Mouse (Mus musculus): ENCODE data around the gene Slc5a2. TPM values are rescaled to one million over a fixed set of nuclear protein-coding genes. Genes with fewer than 3 reads are reported as not detected.
A peak's percentile ranks its signal among the peaks of the same experiment; 100 is the strongest.

Gene Slc5a2
- polyA plus RNA-seq, 1 experiment from 2014 or later = not detected

DNA sequence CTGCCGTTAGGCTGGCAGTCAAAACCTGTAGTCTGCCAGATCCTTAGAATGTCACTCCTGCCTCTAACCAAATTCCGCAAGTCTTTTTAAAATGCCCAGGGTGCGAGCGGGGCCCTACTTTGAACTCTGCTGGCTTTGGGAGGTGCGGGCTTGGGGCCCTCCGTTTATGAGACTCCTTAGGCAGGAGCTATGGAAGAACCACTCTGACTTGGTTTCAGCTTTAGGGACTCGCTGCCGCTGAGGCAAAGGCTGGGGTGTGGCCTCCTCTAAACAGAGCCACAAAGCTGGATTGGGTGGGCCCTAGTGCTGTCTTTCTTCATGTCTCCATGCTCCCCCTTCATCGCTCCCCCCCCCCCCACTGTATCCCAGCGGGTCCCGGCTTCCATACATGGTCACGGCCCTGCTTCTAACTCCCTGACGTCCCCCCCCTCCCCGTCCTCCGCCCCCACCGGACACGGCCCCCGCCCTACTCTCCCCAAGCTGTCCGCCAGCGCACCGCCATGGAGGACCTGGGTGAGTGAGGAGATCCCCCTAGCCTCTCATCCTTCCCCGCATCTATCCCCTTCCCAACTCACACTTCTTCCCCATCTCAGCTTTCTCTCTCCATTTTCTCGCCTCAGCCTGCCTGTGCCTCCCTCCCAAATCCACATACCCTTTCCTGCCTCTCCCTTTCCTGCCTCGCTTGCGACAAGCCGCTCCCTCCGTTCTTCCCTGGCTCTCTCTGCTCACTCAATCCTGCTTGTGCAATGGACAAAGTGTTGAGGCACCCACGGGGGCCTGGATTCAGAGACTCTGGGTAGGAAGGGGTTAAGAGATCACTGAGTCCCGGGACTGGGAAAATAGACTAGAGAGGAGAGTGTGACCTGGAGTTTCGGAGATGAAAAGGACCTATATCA lies 18.7 kb upstream of the Slc5a2 start, which contains the start of gene Tgfb1i1:
Tgfb1i1 (plus strand) TSS at position 317 of the 896 bp plus-strand sequence.
- H3K27ac ChIP-seq (replicated peaks; ENCODE audit: low read depth, low read length) = no peak within 1 kb of the TSS
- peak within 1 kb of the TSS; percentile 65 for H3K4me2 ChIP-seq (ENCODE audit: low read depth, severe bottlenecking)
- H3K4me1 ChIP-seq (ENCODE audit: control insufficient read depth, insufficient read depth, low read length) = peaks cover 6% of the 10 kb centered on the region; the same call in 1 of the 2 replicates
- DNase-seq (ENCODE audit: low spot score) (peak; percentile 64), ATAC-seq (ENCODE audit: insufficient number of reproducible peaks, low FRiP score, low TSS enrichment, low read depth) (peak; percentile 65; the same call in 1 of the 2 replicates)
- H3K27me3 ChIP-seq (ENCODE audit: control insufficient read depth, insufficient read depth, low read length) = no peaks in the 10 kb centered on the region
- no peaks in the 10 kb centered on the region for H3K9me3 ChIP-seq (ENCODE audit: control insufficient read depth, low read length)
- peak within 1 kb of the TSS; percentile 61 for H3K9ac ChIP-seq (ENCODE audit: low read length)
- peak within 1 kb of the TSS; percentile 38 for H3K4me3 ChIP-seq (ENCODE audit: low read depth, low read length)
- peaks cover 13% of the 10 kb centered on the region for H3K36me3 ChIP-seq (ENCODE audit: control insufficient read depth, insufficient read depth, low read length)
- 3% methylated on average over 26 of the region's 30 CpGs for WGBS

- peaks cover 12% of the 10 kb centered on the region for H3K36me3 ChIP-seq (ENCODE audit: control insufficient read depth, insufficient read depth, low read length)
- peak overlapping the region; percentile 61 for H3K9ac ChIP-seq (ENCODE audit: low read length)
- peak; percentile 67 for ATAC-seq (ENCODE audit: insufficient number of reproducible peaks, low FRiP score, low TSS enrichment, low read depth)
- H3K27me3 ChIP-seq (ENCODE audit: control insufficient read depth, insufficient read depth, low read length) = no peaks in the 10 kb centered on the region
- no peak overlapping the region for H3K27ac ChIP-seq (replicated peaks; ENCODE audit: low read depth, low read length)
- WGBS = 2% methylated on average over 13 of the region's 13 CpGs
- H3K4me3 ChIP-seq (ENCODE audit: low read depth, low read length) = peak overlapping the region; percentile 38
- DNase-seq (ENCODE audit: low spot score) = peak; percentile 89
- H3K9me3 ChIP-seq (ENCODE audit: control insufficient read depth, low read length) = no peaks in the 10 kb centered on the region
- H3K4me2 ChIP-seq (ENCODE audit: low read depth, severe bottlenecking) = peak overlapping the region; percentile 65
- peaks cover 13% of the 10 kb centered on the region; the same call in 1 of the 2 replicates for H3K4me1 ChIP-seq (ENCODE audit: control insufficient read depth, insufficient read depth, low read length)
These were observed 18.0 kb upstream of the Slc5a2 start for GRCm38 (mm10) chr7:128247443-128247842.

DNA sequence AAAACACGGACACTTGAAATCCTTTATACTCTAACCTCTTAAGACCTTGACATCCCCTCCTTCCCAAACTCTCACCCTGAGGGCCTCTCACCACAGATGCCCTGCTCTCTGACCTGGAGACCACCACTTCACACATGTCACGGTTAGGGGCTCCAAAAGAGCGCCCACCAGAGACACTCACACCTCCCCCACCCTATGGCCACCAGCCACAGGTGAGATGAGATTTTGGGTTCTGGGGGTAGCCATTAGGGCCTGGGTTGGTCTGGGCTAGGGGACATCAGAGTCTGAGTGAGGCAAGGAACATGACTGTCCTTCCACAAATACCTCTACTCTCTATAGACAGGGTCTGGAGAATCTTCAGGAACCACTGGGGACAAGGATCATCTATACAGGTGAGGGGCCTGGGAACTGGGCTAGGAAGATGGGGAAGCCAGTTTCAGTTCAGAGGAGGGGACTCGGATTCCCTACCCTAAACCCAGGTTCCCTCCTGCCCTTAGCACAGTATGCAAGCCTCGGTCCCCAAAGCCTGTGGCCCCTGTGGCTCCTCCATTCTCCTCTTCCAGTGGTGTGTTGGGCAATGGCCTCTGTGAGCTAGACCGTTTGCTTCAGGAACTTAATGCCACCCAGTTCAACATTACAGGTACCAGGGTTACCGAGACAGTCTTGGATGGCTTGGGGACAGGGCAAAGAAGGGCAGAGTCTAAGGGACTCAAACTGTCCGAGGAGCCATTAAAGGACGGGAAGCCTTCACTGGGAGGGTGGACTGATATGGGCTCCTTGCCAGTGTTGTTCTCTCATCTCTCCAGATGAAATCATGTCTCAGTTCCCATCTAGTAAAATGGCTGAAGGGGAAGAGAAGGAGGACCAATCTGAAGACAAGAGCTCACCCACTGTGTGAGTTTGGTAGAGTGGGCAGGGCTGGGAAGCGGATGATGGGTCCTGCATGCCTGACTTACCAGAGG lies 17.1 kb upstream of the Slc5a2 start:
- peaks cover 13% of the 10 kb centered on the region; the same call in 1 of the 2 replicates for H3K4me1 ChIP-seq (ENCODE audit: control insufficient read depth, insufficient read depth, low read length)
- ATAC-seq (ENCODE audit: insufficient number of reproducible peaks, low FRiP score, low TSS enrichment, low read depth) (no peak), DNase-seq (ENCODE audit: low spot score) (no peak)
- H3K4me3 ChIP-seq (ENCODE audit: low read depth, low read length) = no peak overlapping the region
- no peak overlapping the region for H3K4me2 ChIP-seq (ENCODE audit: low read depth, severe bottlenecking)
- H3K27ac ChIP-seq (replicated peaks; ENCODE audit: low read depth, low read length) = no peak overlapping the region
- no peaks in the 10 kb centered on the region for H3K9me3 ChIP-seq (ENCODE audit: control insufficient read depth, low read length)
- no peak overlapping the region for H3K9ac ChIP-seq (ENCODE audit: low read length)
- H3K36me3 ChIP-seq (ENCODE audit: control insufficient read depth, insufficient read depth, low read length) = peaks cover 8% of the 10 kb centered on the region
- 84% methylated on average over 10 of the region's 10 CpGs for WGBS
- H3K27me3 ChIP-seq (ENCODE audit: control insufficient read depth, insufficient read depth, low read length) = no peaks in the 10 kb centered on the region

DNA sequence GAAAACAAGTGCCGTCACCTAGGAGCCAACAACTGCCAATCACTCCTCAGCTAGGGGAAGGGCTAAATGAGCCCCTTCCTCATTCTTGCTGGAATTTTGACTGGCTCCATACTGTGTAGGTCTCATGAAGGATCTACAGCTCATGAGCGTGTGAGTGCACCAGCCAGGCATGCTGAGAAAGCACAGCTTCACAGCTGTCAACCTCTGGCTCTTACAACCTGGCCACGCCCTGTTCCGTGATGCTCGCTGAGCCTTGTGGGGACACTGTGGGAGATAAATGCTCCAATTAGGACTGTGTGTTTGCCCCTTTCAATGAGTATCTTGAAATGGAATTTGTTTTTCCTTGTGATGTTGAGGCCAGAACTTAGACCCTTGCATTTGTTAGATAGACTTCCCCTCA lies 15.5 kb upstream of the Slc5a2 start:
- Histone ChIP-seq H3K36me3 (ENCODE audit: control insufficient read depth, insufficient read depth, low read length) (no peaks in the 10 kb centered on the region; the same call in 1 of the 2 replicates), H3K27me3 (ENCODE audit: control insufficient read depth, insufficient read depth, low read length) (no peaks in the 10 kb centered on the region), H3K9me3 (ENCODE audit: control insufficient read depth, low read length) (no peaks in the 10 kb centered on the region), H3K27ac (replicated peaks; ENCODE audit: low read depth, low read length) (no peak overlapping the region), H3K4me3 (ENCODE audit: low read depth, low read length) (no peak overlapping the region), H3K9ac (ENCODE audit: low read length) (no peak overlapping the region), H3K4me2 (ENCODE audit: low read depth, severe bottlenecking) (no peak overlapping the region), H3K4me1 (ENCODE audit: control insufficient read depth, insufficient read depth, low read length) (peaks cover 13% of the 10 kb centered on the region; the same call in 1 of the 2 replicates)
- 86% methylated on average over 5 of the region's 5 CpGs for WGBS
- no peak for DNase-seq (ENCODE audit: low spot score)
- no peak for ATAC-seq (ENCODE audit: insufficient number of reproducible peaks, low FRiP score, low TSS enrichment, low read depth)

DNA sequence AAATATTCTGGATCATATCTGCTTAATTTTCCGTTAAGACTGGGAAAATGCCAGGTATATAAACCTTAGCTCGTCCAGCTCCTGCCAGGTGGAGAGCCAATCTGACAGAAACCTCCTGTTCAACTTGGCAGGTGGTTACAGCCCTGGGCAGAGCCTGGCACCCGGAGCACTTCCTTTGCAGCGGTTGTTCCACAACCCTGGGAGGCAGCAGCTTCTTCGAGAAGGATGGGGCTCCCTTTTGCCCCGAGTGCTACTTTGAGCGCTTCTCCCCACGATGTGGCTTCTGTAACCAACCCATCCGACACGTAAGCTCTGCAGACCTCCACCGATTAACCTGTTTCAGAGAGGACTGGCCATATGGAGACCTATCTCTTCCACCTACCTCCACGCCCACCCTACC lies 13.5 kb upstream of the Slc5a2 start:
- 44% methylated on average over 12 of the region's 12 CpGs for WGBS
- no peak for DNase-seq (ENCODE audit: low spot score)
- H3K9ac ChIP-seq (ENCODE audit: low read length) = no peak overlapping the region
- H3K27ac ChIP-seq (replicated peaks; ENCODE audit: low read depth, low read length) = no peak overlapping the region
- H3K4me2 ChIP-seq (ENCODE audit: low read depth, severe bottlenecking) = peak overlapping the region; percentile 58
- no peak for ATAC-seq (ENCODE audit: insufficient number of reproducible peaks, low FRiP score, low TSS enrichment, low read depth)
- H3K27me3 ChIP-seq (ENCODE audit: control insufficient read depth, insufficient read depth, low read length) = no peaks in the 10 kb centered on the region
- peak overlapping the region; percentile 23; the same call in 1 of the 2 replicates for H3K4me3 ChIP-seq (ENCODE audit: low read depth, low read length)
- H3K9me3 ChIP-seq (ENCODE audit: control insufficient read depth, low read length) = no peaks in the 10 kb centered on the region
- peaks cover 7% of the 10 kb centered on the region; the same call in 1 of the 2 replicates for H3K4me1 ChIP-seq (ENCODE audit: control insufficient read depth, insufficient read depth, low read length)
- H3K36me3 ChIP-seq (ENCODE audit: control insufficient read depth, insufficient read depth, low read length) = no peaks in the 10 kb centered on the region

- H3K4me3 ChIP-seq (ENCODE audit: low read depth, low read length) = peak overlapping the region; percentile 23
- no peaks in the 10 kb centered on the region for H3K36me3 ChIP-seq (ENCODE audit: control insufficient read depth, insufficient read depth, low read length)
- 7% methylated on average over 24 of the region's 24 CpGs for WGBS
- H3K4me1 ChIP-seq (ENCODE audit: control insufficient read depth, insufficient read depth, low read length) = peaks cover 7% of the 10 kb centered on the region; the same call in 1 of the 2 replicates
- H3K27ac ChIP-seq (replicated peaks; ENCODE audit: low read depth, low read length) = no peak overlapping the region
- ATAC-seq (ENCODE audit: insufficient number of reproducible peaks, low FRiP score, low TSS enrichment, low read depth) (peak; percentile 71; the same call in 1 of the 2 replicates), DNase-seq (ENCODE audit: low spot score) (peak; percentile 79)
- H3K9me3 ChIP-seq (ENCODE audit: control insufficient read depth, low read length) = no peaks in the 10 kb centered on the region
- H3K27me3 ChIP-seq (ENCODE audit: control insufficient read depth, insufficient read depth, low read length) = no peaks in the 10 kb centered on the region
- peak overlapping the region; percentile 58 for H3K4me2 ChIP-seq (ENCODE audit: low read depth, severe bottlenecking)
- peak overlapping the region; percentile 68 for H3K9ac ChIP-seq (ENCODE audit: low read length)
These were observed 12.8 kb upstream of the Slc5a2 start for GRCm38 (mm10) chr7:128252609-128253008.

DNA sequence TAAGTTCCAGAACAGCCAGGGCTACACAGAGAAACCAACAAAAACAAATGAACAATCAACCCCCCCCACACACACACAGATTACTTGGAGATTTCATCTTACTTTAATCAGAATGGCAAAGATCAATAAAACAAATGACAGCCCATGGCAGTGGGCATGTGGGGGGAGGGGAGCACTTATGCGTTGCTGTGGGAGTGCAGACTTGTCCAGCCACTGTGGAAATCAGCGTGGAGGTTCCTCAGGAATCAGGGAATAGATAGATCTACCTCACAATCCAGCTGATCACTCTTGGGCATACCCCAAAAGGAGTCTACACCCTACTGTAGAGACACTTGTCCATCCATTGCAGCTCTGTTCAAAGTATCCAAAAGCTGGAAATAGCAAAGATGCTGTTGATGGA lies 10.5 kb upstream of the Slc5a2 start:
- 64% methylated on average over 2 of the region's 2 CpGs for WGBS
- no peak for ATAC-seq (ENCODE audit: insufficient number of reproducible peaks, low FRiP score, low TSS enrichment, low read depth)
- H3K9me3 ChIP-seq (ENCODE audit: control insufficient read depth, low read length) = no peaks in the 10 kb centered on the region
- no peak overlapping the region for H3K27ac ChIP-seq (replicated peaks; ENCODE audit: low read depth, low read length)
- H3K4me1 ChIP-seq (ENCODE audit: control insufficient read depth, insufficient read depth, low read length) = peaks cover 7% of the 10 kb centered on the region; the same call in 1 of the 2 replicates
- no peaks in the 10 kb centered on the region for H3K27me3 ChIP-seq (ENCODE audit: control insufficient read depth, insufficient read depth, low read length)
- no peaks in the 10 kb centered on the region for H3K36me3 ChIP-seq (ENCODE audit: control insufficient read depth, insufficient read depth, low read length)
- no peak overlapping the region for H3K9ac ChIP-seq (ENCODE audit: low read length)
- no peak overlapping the region for H3K4me3 ChIP-seq (ENCODE audit: low read depth, low read length)
- H3K4me2 ChIP-seq (ENCODE audit: low read depth, severe bottlenecking) = no peak overlapping the region
- no peak for DNase-seq (ENCODE audit: low spot score)

GRCm38 (mm10) chr7:128255757-128256156 lies 9.7 kb upstream of the Slc5a2 start:
- H3K4me3 ChIP-seq (ENCODE audit: low read depth, low read length) = no peak overlapping the region
- no peak for DNase-seq (ENCODE audit: low spot score)

More at GRCm38 (mm10) chr7:128255757-128256156, 9.7 kb upstream of the Slc5a2 start:
- no peak for ATAC-seq (ENCODE audit: insufficient number of reproducible peaks, low FRiP score, low TSS enrichment, low read depth)
- H3K4me2 ChIP-seq (ENCODE audit: low read depth, severe bottlenecking) = no peak overlapping the region
- no peaks in the 10 kb centered on the region for H3K27me3 ChIP-seq (ENCODE audit: control insufficient read depth, insufficient read depth, low read length)
- H3K9ac ChIP-seq (ENCODE audit: low read length) = no peak overlapping the region
- H3K9me3 ChIP-seq (ENCODE audit: control insufficient read depth, low read length) = no peaks in the 10 kb centered on the region
- H3K36me3 ChIP-seq (ENCODE audit: control insufficient read depth, insufficient read depth, low read length) = no peaks in the 10 kb centered on the region
- H3K27ac ChIP-seq (replicated peaks; ENCODE audit: low read depth, low read length) = no peak overlapping the region
- WGBS = 91% methylated on average over 5 of the region's 5 CpGs
- peaks cover 7% of the 10 kb centered on the region; the same call in 1 of the 2 replicates for H3K4me1 ChIP-seq (ENCODE audit: control insufficient read depth, insufficient read depth, low read length)
